Mouse (Mus musculus): ENCODE results near the gene Atg9b. TPM values are rescaled to one million over a fixed set of nuclear protein-coding genes. Genes with fewer than 3 reads are reported as not detected.

Atg9b gene
- polyA plus RNA-seq, 1 experiment: 10.6 TPM

DNA sequence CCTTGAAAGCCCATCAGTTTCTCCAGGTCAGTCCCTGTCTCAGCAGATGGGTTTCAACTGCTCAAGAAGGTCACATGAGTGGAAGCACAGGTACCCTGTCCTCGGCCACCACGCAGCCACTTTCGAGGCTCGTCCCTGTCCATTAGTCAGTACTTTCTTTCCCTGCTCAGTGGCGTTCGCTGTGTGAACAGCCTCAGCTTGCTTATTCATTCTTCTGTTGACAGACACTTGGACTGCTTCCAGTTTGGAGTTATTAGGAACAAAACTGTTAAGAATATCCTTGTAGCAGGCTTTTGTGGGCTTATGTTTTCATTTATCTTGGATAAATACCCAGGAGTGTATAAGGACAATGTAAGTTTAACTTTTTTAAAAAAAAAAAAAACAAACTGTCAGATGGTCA lies 17.7 kb downstream of the Atg9b start:
- Histone ChIP-seq H3K4me3 (ENCODE audit: low read depth, low read length) (no peak overlapping the region), H3K9me3 (replicated peaks; ENCODE audit: control insufficient read depth, insufficient read depth, low read length, poor library complexity, severe bottlenecking) (no peaks in the 10 kb centered on the region), H3K27ac (ENCODE audit: insufficient read depth, low read length) (no peak overlapping the region), H3K9ac (ENCODE audit: low read depth, poor library complexity, severe bottlenecking) (no peak overlapping the region), H3K36me3 (ENCODE audit: control insufficient read depth, insufficient read depth, low read length, poor library complexity, severe bottlenecking) (no peaks in the 10 kb centered on the region), H3K4me1 (ENCODE audit: control insufficient read depth, insufficient read depth, low read length) (no peaks in the 10 kb centered on the region), H3K27me3 (ENCODE audit: control insufficient read depth, insufficient read depth, low read length, poor library complexity, severe bottlenecking) (no peaks in the 10 kb centered on the region)
- no peak for TF ChIP-seq POLR2A (IDR thresholded peaks at IDR 0.05; ENCODE audit: insufficient read depth, low read length)
- TF ChIP-seq CTCF (IDR thresholded peaks at IDR 0.05; ENCODE audit: low read depth, low read length): no peak
- no peak for TF ChIP-seq EP300 (IDR thresholded peaks at IDR 0.05; ENCODE audit: insufficient read depth, low read depth, low read length)

DNA sequence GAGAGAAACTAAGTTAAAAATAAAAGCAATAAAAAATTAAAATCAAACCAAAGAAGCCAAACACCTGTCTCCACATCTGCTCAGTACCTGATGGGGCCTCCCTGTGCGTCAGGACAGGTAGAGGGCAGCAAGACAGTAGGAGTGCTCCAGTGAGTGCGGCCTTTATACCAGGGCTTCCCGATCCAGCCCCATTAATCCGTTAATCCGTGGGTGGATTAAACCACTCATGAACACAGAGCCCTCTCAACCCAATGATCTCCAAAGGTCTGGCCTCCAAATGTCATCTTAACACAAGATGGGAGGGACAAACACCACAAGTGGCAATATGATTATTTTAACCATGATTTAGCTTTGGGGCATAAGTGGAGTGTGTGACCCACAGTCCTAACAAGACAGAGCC lies 18.1 kb downstream of the Atg9b start:
- no peaks in the 10 kb centered on the region for H3K27me3 ChIP-seq (ENCODE audit: control insufficient read depth, insufficient read depth, low read length, poor library complexity, severe bottlenecking)
- no peaks in the 10 kb centered on the region for H3K4me1 ChIP-seq (ENCODE audit: control insufficient read depth, insufficient read depth, low read length)
- H3K4me3 ChIP-seq (ENCODE audit: low read depth, low read length): no peak overlapping the region
- H3K36me3 ChIP-seq (ENCODE audit: control insufficient read depth, insufficient read depth, low read length, poor library complexity, severe bottlenecking): no peaks in the 10 kb centered on the region
- TF ChIP-seq CTCF (IDR thresholded peaks at IDR 0.05; ENCODE audit: low read depth, low read length) (no peak), POLR2A (IDR thresholded peaks at IDR 0.05; ENCODE audit: insufficient read depth, low read length) (no peak), EP300 (IDR thresholded peaks at IDR 0.05; ENCODE audit: insufficient read depth, low read depth, low read length) (no peak)
- H3K9me3 ChIP-seq (replicated peaks; ENCODE audit: control insufficient read depth, insufficient read depth, low read length, poor library complexity, severe bottlenecking): no peaks in the 10 kb centered on the region
- no peak overlapping the region for H3K9ac ChIP-seq (ENCODE audit: low read depth, poor library complexity, severe bottlenecking)
- no peak overlapping the region for H3K27ac ChIP-seq (ENCODE audit: insufficient read depth, low read length)

DNA sequence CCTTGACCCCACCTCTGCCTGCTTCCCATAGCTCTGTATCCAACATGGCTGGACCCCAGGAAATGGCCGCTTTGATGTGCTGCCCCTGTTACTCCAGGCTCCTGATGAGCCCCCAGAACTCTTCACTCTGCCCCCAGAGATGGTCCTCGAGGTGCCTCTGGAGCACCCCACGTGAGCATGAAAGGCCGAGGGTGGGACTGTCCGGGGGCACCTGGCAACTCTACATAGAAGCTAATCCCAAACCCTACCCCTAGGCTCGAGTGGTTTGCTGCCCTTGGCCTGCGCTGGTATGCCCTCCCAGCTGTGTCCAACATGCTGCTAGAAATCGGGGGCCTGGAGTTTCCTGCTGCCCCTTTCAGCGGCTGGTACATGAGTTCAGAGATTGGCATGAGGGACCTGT lies 22.2 kb downstream of the Atg9b start:
- no peak overlapping the region for H3K4me3 ChIP-seq (ENCODE audit: low read depth, low read length)
- no peaks in the 10 kb centered on the region for H3K9me3 ChIP-seq (replicated peaks; ENCODE audit: control insufficient read depth, insufficient read depth, low read length, poor library complexity, severe bottlenecking)
- no peaks in the 10 kb centered on the region for H3K27me3 ChIP-seq (ENCODE audit: control insufficient read depth, insufficient read depth, low read length, poor library complexity, severe bottlenecking)
- no peak overlapping the region for H3K9ac ChIP-seq (ENCODE audit: low read depth, poor library complexity, severe bottlenecking)
- H3K27ac ChIP-seq (ENCODE audit: insufficient read depth, low read length): no peak overlapping the region
- no peaks in the 10 kb centered on the region for H3K4me1 ChIP-seq (ENCODE audit: control insufficient read depth, insufficient read depth, low read length)
- no peaks in the 10 kb centered on the region for H3K36me3 ChIP-seq (ENCODE audit: control insufficient read depth, insufficient read depth, low read length, poor library complexity, severe bottlenecking)
- no peak for TF ChIP-seq EP300 (IDR thresholded peaks at IDR 0.05; ENCODE audit: insufficient read depth, low read depth, low read length)
- no peak for TF ChIP-seq CTCF (IDR thresholded peaks at IDR 0.05; ENCODE audit: low read depth, low read length)
- TF ChIP-seq POLR2A (IDR thresholded peaks at IDR 0.05; ENCODE audit: insufficient read depth, low read length): no peak

DNA sequence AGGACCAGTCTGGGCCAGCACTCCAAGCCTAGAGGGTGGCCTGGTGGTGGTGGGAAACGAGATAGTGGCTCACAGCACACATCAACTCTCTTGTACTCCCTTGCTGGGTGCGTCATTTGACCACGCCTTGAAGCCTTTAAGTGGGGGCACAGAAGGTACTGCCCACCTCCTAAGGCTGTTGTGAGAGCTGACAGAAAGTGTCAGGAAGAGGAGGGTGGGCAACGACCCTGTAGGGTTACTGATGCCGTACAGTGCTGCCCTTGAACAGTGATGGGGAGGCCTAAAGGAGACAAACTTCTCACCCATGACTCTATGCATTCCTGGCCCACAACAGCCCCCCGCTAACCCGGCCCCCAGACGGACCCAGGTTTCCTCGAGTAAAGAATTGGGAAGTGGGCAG lies 25.5 kb downstream of the Atg9b start:
- H3K4me1 ChIP-seq (ENCODE audit: control insufficient read depth, insufficient read depth, low read length): no peaks in the 10 kb centered on the region
- H3K9ac ChIP-seq (ENCODE audit: low read depth, poor library complexity, severe bottlenecking): no peak overlapping the region
- no peak overlapping the region for H3K27ac ChIP-seq (ENCODE audit: insufficient read depth, low read length)
- no peak overlapping the region for H3K4me3 ChIP-seq (ENCODE audit: low read depth, low read length)
- H3K9me3 ChIP-seq (replicated peaks; ENCODE audit: control insufficient read depth, insufficient read depth, low read length, poor library complexity, severe bottlenecking): no peaks in the 10 kb centered on the region
- H3K36me3 ChIP-seq (ENCODE audit: control insufficient read depth, insufficient read depth, low read length, poor library complexity, severe bottlenecking): no peaks in the 10 kb centered on the region
- TF ChIP-seq EP300 (IDR thresholded peaks at IDR 0.05; ENCODE audit: insufficient read depth, low read depth, low read length): no peak
- TF ChIP-seq POLR2A (IDR thresholded peaks at IDR 0.05; ENCODE audit: insufficient read depth, low read length): no peak
- TF ChIP-seq CTCF (IDR thresholded peaks at IDR 0.05; ENCODE audit: low read depth, low read length): no peak
- no peaks in the 10 kb centered on the region for H3K27me3 ChIP-seq (ENCODE audit: control insufficient read depth, insufficient read depth, low read length, poor library complexity, severe bottlenecking)

DNA sequence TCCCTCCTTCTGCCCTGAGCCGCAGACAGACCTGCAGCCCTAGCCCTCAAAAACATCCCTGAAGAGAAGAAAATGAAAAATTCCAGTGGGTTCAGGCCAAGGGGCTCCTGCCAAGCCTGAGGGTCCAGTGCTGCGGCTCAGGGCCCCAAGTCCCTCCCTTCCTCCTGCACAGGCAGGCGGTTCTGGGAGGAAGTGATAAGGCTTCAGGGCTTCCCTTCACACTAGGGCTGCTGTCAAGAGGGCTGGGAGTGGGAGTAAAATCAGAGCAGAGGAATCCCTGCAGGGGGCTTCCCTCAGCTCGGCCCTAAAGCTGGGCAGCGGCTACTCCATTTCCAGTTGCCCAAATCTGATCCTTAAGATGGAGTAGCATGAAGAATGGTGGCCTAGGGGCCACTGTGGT lies 26.4 kb downstream of the Atg9b start:
- H3K36me3 ChIP-seq (ENCODE audit: control insufficient read depth, insufficient read depth, low read length, poor library complexity, severe bottlenecking): no peaks in the 10 kb centered on the region
- no peaks in the 10 kb centered on the region for H3K27me3 ChIP-seq (ENCODE audit: control insufficient read depth, insufficient read depth, low read length, poor library complexity, severe bottlenecking)
- no peaks in the 10 kb centered on the region for H3K9me3 ChIP-seq (replicated peaks; ENCODE audit: control insufficient read depth, insufficient read depth, low read length, poor library complexity, severe bottlenecking)
- H3K4me3 ChIP-seq (ENCODE audit: low read depth, low read length): no peak overlapping the region
- no peak overlapping the region for H3K27ac ChIP-seq (ENCODE audit: insufficient read depth, low read length)
- peaks cover 2% of the 10 kb centered on the region for H3K4me1 ChIP-seq (ENCODE audit: control insufficient read depth, insufficient read depth, low read length)
- TF ChIP-seq EP300 (IDR thresholded peaks at IDR 0.05; ENCODE audit: insufficient read depth, low read depth, low read length) (no peak), CTCF (IDR thresholded peaks at IDR 0.05; ENCODE audit: low read depth, low read length) (no peak), POLR2A (IDR thresholded peaks at IDR 0.05; ENCODE audit: insufficient read depth, low read length) (no peak)
- H3K9ac ChIP-seq (ENCODE audit: low read depth, poor library complexity, severe bottlenecking): no peak overlapping the region

DNA sequence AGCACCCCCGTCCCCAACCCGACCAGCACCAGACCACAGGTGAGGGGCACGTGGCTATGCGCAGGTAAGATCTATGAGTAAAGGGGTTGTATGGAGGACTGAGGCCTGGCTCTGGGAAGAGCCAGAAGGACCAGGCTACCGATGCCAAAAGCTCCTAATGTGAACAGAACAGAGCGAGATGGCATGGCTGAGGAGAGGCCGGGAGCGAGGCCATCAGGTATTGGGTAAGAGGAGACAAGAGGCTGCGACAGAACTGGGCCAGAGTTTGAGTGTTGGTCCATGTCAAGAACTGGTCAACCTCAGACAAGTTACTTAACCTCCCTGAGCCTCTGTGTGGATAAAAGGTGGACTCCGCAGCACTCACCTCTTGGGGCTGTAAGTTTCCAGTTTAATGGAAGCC lies 27.0 kb downstream of the Atg9b start:
- Histone ChIP-seq H3K9ac (ENCODE audit: low read depth, poor library complexity, severe bottlenecking) (no peak overlapping the region), H3K27me3 (ENCODE audit: control insufficient read depth, insufficient read depth, low read length, poor library complexity, severe bottlenecking) (no peaks in the 10 kb centered on the region), H3K4me1 (ENCODE audit: control insufficient read depth, insufficient read depth, low read length) (peaks cover 2% of the 10 kb centered on the region), H3K4me3 (ENCODE audit: low read depth, low read length) (no peak overlapping the region; the same call in 1 of the 2 replicates), H3K36me3 (ENCODE audit: control insufficient read depth, insufficient read depth, low read length, poor library complexity, severe bottlenecking) (no peaks in the 10 kb centered on the region), H3K27ac (ENCODE audit: insufficient read depth, low read length) (no peak overlapping the region), H3K9me3 (replicated peaks; ENCODE audit: control insufficient read depth, insufficient read depth, low read length, poor library complexity, severe bottlenecking) (no peaks in the 10 kb centered on the region)
- no peak for TF ChIP-seq EP300 (IDR thresholded peaks at IDR 0.05; ENCODE audit: insufficient read depth, low read depth, low read length)
- TF ChIP-seq POLR2A (IDR thresholded peaks at IDR 0.05; ENCODE audit: insufficient read depth, low read length): no peak
- TF ChIP-seq CTCF (IDR thresholded peaks at IDR 0.05; ENCODE audit: low read depth, low read length): no peak
